Mouse (Mus musculus) urinary bladder, postnatal 10 days (tissue): ENCODE measurements around the gene Acsm4.

ENCODE experiments used
- DNase-seq: peaks from one replicate; pipeline ENCODE4 v3.0.0; 2022; ENCODE audit warnings: low spot score

Acsm4 gene

GRCm38 (mm10) chr7:119762166-119762697 is 72.4 kb downstream of the Acsm4 start:
- no peak for DNase-seq
